Mouse (Mus musculus) left cerebral cortex, adult 11 months (tissue): ENCODE measurements around the gene Alms1.
"Not testable (repeated sequence)": the region's sequence is repeated elsewhere in the genome, so short reads cannot be mapped to it uniquely, and the experiment has no call there.

ENCODE experiments used
- DNase-seq: peaks from one replicate; pipeline ENCODE4 v3.0.0; 2022; ENCODE audit warnings: low spot score

Gene Alms1

GRCm38 (mm10) chr6:85713105-85713504 lies 125.8 kb downstream of the Alms1 start, which contains the start of gene Nat8f7:
Nat8f7 (minus strand) TSS chr6:85713205.
- DNase-seq = not testable (repeated sequence)
